ENCODE assay signal across 9 mouse cellular contexts in genomic region chr3:88603714-88604161, GRCm38 (mm10). TPM values are rescaled to one million over a fixed set of nuclear protein-coding genes. Genes with fewer than 3 reads are reported as not detected.
DNase-seq lines count a peak whose midpoint lies in the region; ATAC-seq and TF ChIP-seq lines count a peak whose summit lies in the region.
"Had no signal": no experiment of that assay in that cellular context is flagged by ENCODE, and none has a peak within 500 bp of the region (broad histone marks: within the 10 kb centered on the region; RNA-seq: fewer than 3 reads in every experiment).

No protein-coding gene starts in this region.

- no peak overlapping the region for H3K27ac ChIP-seq in forebrain, embryonic 11.5 days (ENCODE audit: low read depth, low read length)
- no peak overlapping the region for H3K27ac ChIP-seq in forebrain, embryonic 15.5 days (replicated peaks)
- peak overlapping the region; percentile 11; the same call in 1 of the 2 replicates for H3K27ac ChIP-seq in kidney, adult 2 months (ENCODE audit: insufficient read depth, low read depth, low read length)
- peak overlapping the region; percentile 27 for H3K27ac ChIP-seq in lung, embryonic 16.5 days (ENCODE audit: low read length)
- no peak overlapping the region for H3K27ac ChIP-seq in stomach, embryonic 15.5 days

- H3K4me2 ChIP-seq in forebrain, embryonic 11.5 days (ENCODE audit: low read depth, low read length, severe bottlenecking), result no peak overlapping the region
- no peak overlapping the region for H3K4me2 ChIP-seq in forebrain, embryonic 15.5 days (replicated peaks)
- no peak overlapping the region for H3K4me2 ChIP-seq in lung, embryonic 16.5 days (ENCODE audit: low read depth, low read length)
- no peak overlapping the region for H3K4me2 ChIP-seq in stomach, embryonic 15.5 days

- no peaks in the 10 kb centered on the region for H3K36me3 ChIP-seq in forebrain, embryonic 11.5 days (ENCODE audit: control insufficient read depth, insufficient read depth, low read length)
- no peaks in the 10 kb centered on the region for H3K36me3 ChIP-seq in forebrain, embryonic 15.5 days
- H3K36me3 ChIP-seq in kidney, adult 2 months (ENCODE audit: control insufficient read depth, insufficient read depth, low read length), result no peaks in the 10 kb centered on the region
- H3K36me3 ChIP-seq in lung, embryonic 16.5 days (ENCODE audit: control insufficient read depth, insufficient read depth, low read length), result no peaks in the 10 kb centered on the region
- H3K36me3 ChIP-seq in stomach, embryonic 15.5 days, result no peaks in the 10 kb centered on the region

- H3K4me3 ChIP-seq in forebrain, embryonic 11.5 days (ENCODE audit: low read depth, low read length), result no peak overlapping the region
- H3K4me3 ChIP-seq in forebrain, embryonic 15.5 days, result no peak overlapping the region
- no peak overlapping the region for H3K4me3 ChIP-seq in kidney, adult 2 months (ENCODE audit: insufficient read depth, low read depth, low read length)
- no peak overlapping the region for H3K4me3 ChIP-seq in lung, embryonic 16.5 days (ENCODE audit: low read length)
- no peak overlapping the region for H3K4me3 ChIP-seq in stomach, embryonic 15.5 days (replicated peaks)

- no peak for TF ChIP-seq POLR2A in brain, embryonic 14.5 days (IDR thresholded peaks at IDR 0.05; ENCODE audit: borderline replicate concordance, extremely low read depth, insufficient read depth, insufficient read length, poor library complexity, severe bottlenecking)
- TF ChIP-seq POLR2A in kidney, adult 2 months (IDR thresholded peaks at IDR 0.05; ENCODE audit: low read depth, low read length), result no peak

- no peak overlapping the region for H3K9ac ChIP-seq in forebrain, embryonic 11.5 days (ENCODE audit: low read length)
- H3K9ac ChIP-seq in forebrain, embryonic 15.5 days (replicated peaks), result no peak overlapping the region
- no peak overlapping the region for H3K9ac ChIP-seq in lung, embryonic 16.5 days (ENCODE audit: low read length)
- no peak overlapping the region for H3K9ac ChIP-seq in stomach, embryonic 15.5 days

- peak; percentile 67; the same call in 1 of the 2 replicates for TF ChIP-seq CTCF in brain, embryonic 14.5 days (IDR thresholded peaks at IDR 0.05; ENCODE audit: borderline replicate concordance, extremely low read depth, insufficient read depth, insufficient read length)
- TF ChIP-seq CTCF in kidney, adult 2 months (conservative IDR thresholded peaks at IDR 0.05; ENCODE audit: insufficient read depth, insufficient read length, low read depth, low read length), result peak; percentile 94

- no peak for ATAC-seq in forebrain, embryonic 11.5 days (replicated peaks; ENCODE audit: low FRiP score)
- ATAC-seq in forebrain, embryonic 15.5 days (replicated peaks), result no peak
- peak; percentile 65 for ATAC-seq in granulocyte monocyte progenitor cell, adult 5-6 weeks (replicated peaks; ENCODE audit: poor library complexity, severe bottlenecking)
- peak; percentile 78 for ATAC-seq in lung, embryonic 16.5 days (ENCODE audit: low read depth)
- ATAC-seq in stomach, embryonic 15.5 days (ENCODE audit: insufficient read depth, low FRiP score, low read depth), result peak; percentile 64; the same call in 1 of the 2 replicates

- WGBS in forebrain, embryonic 11.5 days, result 31% methylated on average over 6 of the region's 6 CpGs
- WGBS in forebrain, embryonic 15.5 days, result 31% methylated on average over 6 of the region's 6 CpGs
- WGBS in kidney, adult 2 months, result 6% methylated on average over 6 of the region's 6 CpGs
- WGBS in lung, embryonic 16.5 days, result 15% methylated on average over 6 of the region's 6 CpGs
- 19% methylated on average over 6 of the region's 6 CpGs for WGBS in stomach, embryonic 15.5 days

- H3K4me1 ChIP-seq in forebrain, embryonic 11.5 days (replicated peaks; ENCODE audit: control insufficient read depth, insufficient read depth, low read length), result 0 out of 2 replicates have a peak, but pooled peaks cover 3% of the 10 kb centered on the region
- peaks cover 9% of the 10 kb centered on the region; the same call in 1 of the 2 replicates for H3K4me1 ChIP-seq in forebrain, embryonic 15.5 days
- no peaks in the 10 kb centered on the region; the same call in 1 of the 2 replicates for H3K4me1 ChIP-seq in kidney, adult 2 months (ENCODE audit: control insufficient read depth, insufficient read depth, low read length)
- H3K4me1 ChIP-seq in lung, embryonic 16.5 days (replicated peaks; ENCODE audit: control insufficient read depth, insufficient read depth, low read length), result peaks cover 9% of the 10 kb centered on the region; the same call in 1 of the 2 replicates
- H3K4me1 ChIP-seq in stomach, embryonic 15.5 days, result peaks cover 5% of the 10 kb centered on the region; the same call in 1 of the 2 replicates

- H3K27me3 ChIP-seq in forebrain, embryonic 11.5 days (ENCODE audit: control insufficient read depth, insufficient read depth, low read length), result no peaks in the 10 kb centered on the region
- no peaks in the 10 kb centered on the region for H3K27me3 ChIP-seq in forebrain, embryonic 15.5 days
- no peaks in the 10 kb centered on the region for H3K27me3 ChIP-seq in kidney, adult 2 months (replicated peaks; ENCODE audit: control insufficient read depth, insufficient read depth, low read length)
- no peaks in the 10 kb centered on the region for H3K27me3 ChIP-seq in lung, embryonic 16.5 days (ENCODE audit: control insufficient read depth, insufficient read depth, low read depth, low read length)
- H3K27me3 ChIP-seq in stomach, embryonic 15.5 days (replicated peaks), result no peaks in the 10 kb centered on the region

- DNase-seq in forebrain, embryonic 11.5 days (ENCODE audit: low spot score), result peak; percentile 80
- DNase-seq in CD8-positive naive resting alpha-beta T cell, adult 2 months (ENCODE audit: low read depth in 2 of 2, low spot score in 2 of 2), result peak; percentile 60 to 74
- DNase-seq in brain, embryonic 14.5 days (ENCODE audit: low read depth), result peak; percentile 55
- peak; percentile 94 for DNase-seq in kidney, adult 2 months

- H3K9me3 ChIP-seq in forebrain, embryonic 11.5 days (ENCODE audit: control insufficient read depth, low read length), result no peaks in the 10 kb centered on the region
- no peaks in the 10 kb centered on the region for H3K9me3 ChIP-seq in forebrain, embryonic 15.5 days
- no peaks in the 10 kb centered on the region for H3K9me3 ChIP-seq in lung, embryonic 16.5 days (ENCODE audit: control insufficient read depth, low read length)
- H3K9me3 ChIP-seq in stomach, embryonic 15.5 days, result no peaks in the 10 kb centered on the region

RNA-seq across cellular contexts. Expression of gene Arhgef2, which starts 2.0 kb away (rescaled TPM):
- 118 and 123 TPM in 2 replicates for polyA plus RNA-seq in forebrain, embryonic 11.5 days (2014; fragmentation: Nextera tagmentation; extraction: Ambion mirVana)
- polyA plus RNA-seq in forebrain, embryonic 15.5 days (2015; fragmentation: Nextera tagmentation; extraction: Ambion mirVana), result 192 and 193 TPM in 2 replicates
- 106 and 137 TPM in 2 replicates for polyA plus RNA-seq in brain, embryonic 14.5 days (2012; rRNA removed)
- total RNA-seq in granulocyte monocyte progenitor cell, adult 5-6 weeks (2014; fragmentation: Nextera tagmentation), result 125 and 137 TPM in 2 replicates
- 59.1 and 73.5 TPM in 2 replicates for total RNA-seq in granulocyte monocyte progenitor cell, adult 5-6 weeks (2017)
- 74.5 and 80.7 TPM in 2 replicates for polyA plus RNA-seq in kidney, adult 2 months (2012; rRNA removed)
- 123 and 125 TPM in 2 replicates for polyA plus RNA-seq in lung, embryonic 16.5 days (2015; fragmentation: Nextera tagmentation; extraction: Ambion mirVana)
- 77.1 and 78.7 TPM in 2 replicates for polyA plus RNA-seq in stomach, embryonic 15.5 days (2015; fragmentation: Nextera tagmentation; extraction: Ambion mirVana)

RNA-seq across cellular contexts. Expression of gene Ssr2, which starts 28.1 kb away (rescaled TPM):
- polyA plus RNA-seq in forebrain, embryonic 11.5 days (2014; fragmentation: Nextera tagmentation; extraction: Ambion mirVana), result 142 and 148 TPM in 2 replicates
- 133 and 134 TPM in 2 replicates for polyA plus RNA-seq in forebrain, embryonic 15.5 days (2015; fragmentation: Nextera tagmentation; extraction: Ambion mirVana)
- 170 and 185 TPM in 2 replicates for polyA plus RNA-seq in brain, embryonic 14.5 days (2012; rRNA removed)
- total RNA-seq in granulocyte monocyte progenitor cell, adult 5-6 weeks (2014; fragmentation: Nextera tagmentation), result 401 and 434 TPM in 2 replicates
- total RNA-seq in granulocyte monocyte progenitor cell, adult 5-6 weeks (2017), result 225 and 243 TPM in 2 replicates
- polyA plus RNA-seq in kidney, adult 2 months (2012; rRNA removed), result 180 and 193 TPM in 2 replicates
- polyA plus RNA-seq in lung, embryonic 16.5 days (2015; fragmentation: Nextera tagmentation; extraction: Ambion mirVana), result 354 and 367 TPM in 2 replicates
- 339 and 359 TPM in 2 replicates for polyA plus RNA-seq in stomach, embryonic 15.5 days (2015; fragmentation: Nextera tagmentation; extraction: Ambion mirVana)

RNA-seq across cellular contexts. Expression of gene Rxfp4, which starts 49.2 kb away (rescaled TPM):
- polyA plus RNA-seq in forebrain, embryonic 11.5 days (2014; fragmentation: Nextera tagmentation; extraction: Ambion mirVana), result not detected in 2 replicates
- not detected in 2 replicates for polyA plus RNA-seq in forebrain, embryonic 15.5 days (2015; fragmentation: Nextera tagmentation; extraction: Ambion mirVana)
- not detected in 2 replicates for polyA plus RNA-seq in brain, embryonic 14.5 days (2012; rRNA removed)
- not detected in 2 replicates for total RNA-seq in granulocyte monocyte progenitor cell, adult 5-6 weeks (2014; fragmentation: Nextera tagmentation)
- not detected in 2 replicates for total RNA-seq in granulocyte monocyte progenitor cell, adult 5-6 weeks (2017)
- 0.06 TPM in 1 of 2 replicates, not detected in the other for polyA plus RNA-seq in kidney, adult 2 months (2012; rRNA removed)
- polyA plus RNA-seq in lung, embryonic 16.5 days (2015; fragmentation: Nextera tagmentation; extraction: Ambion mirVana), result not detected in 2 replicates
- polyA plus RNA-seq in stomach, embryonic 15.5 days (2015; fragmentation: Nextera tagmentation; extraction: Ambion mirVana), result not detected in 2 replicates
- total RNA-seq: left cerebral cortex, postnatal 14 days had no signal

RNA-seq across cellular contexts. Expression of gene Ubqln4, which starts 50.2 kb away (rescaled TPM):
- polyA plus RNA-seq in forebrain, embryonic 11.5 days (2014; fragmentation: Nextera tagmentation; extraction: Ambion mirVana), result 89.2 and 95.0 TPM in 2 replicates
- 45.8 and 47.6 TPM in 2 replicates for polyA plus RNA-seq in forebrain, embryonic 15.5 days (2015; fragmentation: Nextera tagmentation; extraction: Ambion mirVana)
- 108 and 113 TPM in 2 replicates for polyA plus RNA-seq in brain, embryonic 14.5 days (2012; rRNA removed)
- total RNA-seq in granulocyte monocyte progenitor cell, adult 5-6 weeks (2014; fragmentation: Nextera tagmentation), result 64.7 and 67.9 TPM in 2 replicates
- total RNA-seq in granulocyte monocyte progenitor cell, adult 5-6 weeks (2017), result 37.9 and 39.6 TPM in 2 replicates
- polyA plus RNA-seq in kidney, adult 2 months (2012; rRNA removed), result 59.9 and 63.5 TPM in 2 replicates
- polyA plus RNA-seq in lung, embryonic 16.5 days (2015; fragmentation: Nextera tagmentation; extraction: Ambion mirVana), result 39.3 and 41.8 TPM in 2 replicates
- 40.2 and 40.9 TPM in 2 replicates for polyA plus RNA-seq in stomach, embryonic 15.5 days (2015; fragmentation: Nextera tagmentation; extraction: Ambion mirVana)

RNA-seq across cellular contexts. Expression of gene Lamtor2, which starts 50.9 kb away (rescaled TPM):
- 89.3 and 96.0 TPM in 2 replicates for polyA plus RNA-seq in forebrain, embryonic 11.5 days (2014; fragmentation: Nextera tagmentation; extraction: Ambion mirVana)
- polyA plus RNA-seq in forebrain, embryonic 15.5 days (2015; fragmentation: Nextera tagmentation; extraction: Ambion mirVana), result 169 and 187 TPM in 2 replicates
- 121 and 122 TPM in 2 replicates for polyA plus RNA-seq in brain, embryonic 14.5 days (2012; rRNA removed)
- 60.7 and 74.3 TPM in 2 replicates for total RNA-seq in granulocyte monocyte progenitor cell, adult 5-6 weeks (2014; fragmentation: Nextera tagmentation)
- 102 and 122 TPM in 2 replicates for total RNA-seq in granulocyte monocyte progenitor cell, adult 5-6 weeks (2017)
- polyA plus RNA-seq in kidney, adult 2 months (2012; rRNA removed), result 247 and 277 TPM in 2 replicates
- polyA plus RNA-seq in lung, embryonic 16.5 days (2015; fragmentation: Nextera tagmentation; extraction: Ambion mirVana), result 169 and 183 TPM in 2 replicates
- 193 and 198 TPM in 2 replicates for polyA plus RNA-seq in stomach, embryonic 15.5 days (2015; fragmentation: Nextera tagmentation; extraction: Ambion mirVana)

Comparison
In these comparisons a context has a peak if more than half of its experiments do, and no peak if none do; other contexts are left out.
1. ATAC-seq: peak in granulocyte monocyte progenitor cell, adult 5-6 weeks (single experiment), lung, embryonic 16.5 days (single experiment) and stomach, embryonic 15.5 days (single experiment); none in forebrain, embryonic 11.5 days (single experiment) and forebrain, embryonic 15.5 days (single experiment).
2. H3K27ac ChIP-seq: peak in kidney, adult 2 months (single experiment) and lung, embryonic 16.5 days (single experiment); none in forebrain, embryonic 11.5 days (single experiment), forebrain, embryonic 15.5 days (single experiment) and stomach, embryonic 15.5 days (single experiment).
3. Peak in every context shown above with its lines, with median percentiles within 50 percentile points of each other: DNase-seq.